Mouse (Mus musculus) liver, embryonic 14.5 days (tissue): Measurements from ENCODE around the gene Gpr146.

Experiments used
- CTCF ChIP-seq: IDR thresholded peaks from 2 replicates; pipeline ENCODE4 v1.5.1; 2016; ENCODE audit warnings: antibody characterized with exemption, low read depth, control low read depth
- EP300 ChIP-seq: IDR thresholded peaks from 2 replicates; pipeline ENCODE4 v1.6.1; 2016; ENCODE audit warnings: antibody characterized with exemption, low read depth

GRCm38 (mm10) chr5:139399991-139400390 is 22.5 kb downstream of the Gpr146 start:
- TF ChIP-seq CTCF (no peak), EP300 (no peak)
